Mouse (Mus musculus) ES-E14 (cell line): Measurements from ENCODE around the gene Phf21b. TPM values are rescaled to one million over a fixed set of nuclear protein-coding genes. Genes with fewer than 3 reads are reported as not detected.
A peak's percentile ranks its signal among the peaks of the same experiment; 100 is the strongest.

Experiments used
- DNase-seq: peaks from one replicate; pipeline ENCODE4 v3.0.0-alpha.2; 2013; ENCODE audit warnings: low read depth, low spot score
- H3K27ac ChIP-seq: 2 replicates; pipeline ENCODE4 v1.5.1; 2012; ENCODE audit warnings: low read depth, mild to moderate bottlenecking, low read length, moderate library complexity, mixed read lengths; ENCODE audit not compliant: poor library complexity, insufficient read depth, severe bottlenecking
- H3K36me3 ChIP-seq: 2 replicates; pipeline ENCODE4 v1.6.1; 2012; ENCODE audit warnings: mild to moderate bottlenecking, low read length, moderate library complexity, mixed read lengths; ENCODE audit not compliant: control insufficient read depth, poor library complexity, insufficient read depth, severe bottlenecking
- H3K4me1 ChIP-seq, 2 experiments: fragments of 150-350 bp in 1 of 2; sonication (generic) in 1 of 2; 2 replicates each; pipeline ENCODE4 v1.6.1; 2012; ENCODE audit warnings: low read length in 2 of 2, mild to moderate bottlenecking in 1 of 2, mixed read lengths in 1 of 2; ENCODE audit not compliant: control insufficient read depth in 2 of 2, insufficient read depth in 2 of 2, poor library complexity in 1 of 2
- H3K4me3 ChIP-seq, 2 experiments: fragments of 150-350 bp in 1 of 2; sonication (generic) in 1 of 2; 2 replicates each; pipeline ENCODE4 v1.5.1; 2012; ENCODE audit warnings: low read length in 2 of 2, low read depth in 1 of 2, mild to moderate bottlenecking in 1 of 2, mixed read lengths in 1 of 2; ENCODE audit not compliant: insufficient read depth in 1 of 2, poor library complexity in 1 of 2, severe bottlenecking in 1 of 2
- H3K9ac ChIP-seq: 2 replicates; pipeline ENCODE4 v1.6.1; 2012; ENCODE audit warnings: low read depth, mild to moderate bottlenecking, low read length, mixed read lengths; ENCODE audit not compliant: poor library complexity, insufficient read depth, severe bottlenecking
- H3K9me3 ChIP-seq: fragments of 150-350 bp; sonication (generic); 2 replicates; pipeline ENCODE4 v1.6.1; 2012; ENCODE audit warnings: low read depth, mild to moderate bottlenecking, low read length; ENCODE audit not compliant: control insufficient read depth, insufficient read depth
- CHD2 ChIP-seq: IDR thresholded peaks from 2 replicates; pipeline ENCODE4 v1.6.1; 2014; ENCODE audit warnings: mild to moderate bottlenecking, low read depth, low read length, inconsistent platforms
- HCFC1 ChIP-seq: IDR thresholded peaks from 2 replicates; pipeline ENCODE4 v1.6.1; 2012; ENCODE audit warnings: low read length, inconsistent platforms, borderline replicate concordance; ENCODE audit not compliant: insufficient read depth
- MAFK ChIP-seq: IDR thresholded peaks from 2 replicates; pipeline ENCODE4 v1.6.1; 2014; ENCODE audit warnings: mild to moderate bottlenecking, low read depth, low read length, inconsistent platforms; ENCODE audit not compliant: insufficient read depth
- ZC3H11A ChIP-seq: IDR thresholded peaks from 2 replicates; pipeline ENCODE4 v1.6.1; 2012; ENCODE audit warnings: low read depth, mild to moderate bottlenecking, inconsistent platforms, low read length, borderline replicate concordance
- ZNF384 ChIP-seq: IDR thresholded peaks from 2 replicates; pipeline ENCODE4 v1.6.1; 2012; ENCODE audit warnings: low read depth, low read length, inconsistent platforms
- in situ Hi-C, 2 experiments: fragments of 600-800 bp; cut with MboI; formaldehyde crosslinking; loops; one replicate each; pipeline ENCODE4 v1.15.1; 2025; ENCODE audit warnings: low sequenced_read_pairs in 2 of 2, inconsistent platforms in 1 of 2; ENCODE audit not compliant: unreplicated experiment in 2 of 2
- total RNA-seq: library from RNA; depleted of rRNA; stranded (reverse); fragments of 300-350 nt; gene quantifications from 2 replicates; pipeline ENCODE4 v1.2.3, GENCODE M21; 2012

Phf21b gene
- total RNA-seq, 1 experiment, result 7.5 TPM

- in situ Hi-C loops, result no loop called here
- H3K27ac ChIP-seq, result no peak overlapping the region
- H3K36me3 ChIP-seq, result no peaks in the 10 kb centered on the region
- H3K9me3 ChIP-seq, result no peaks in the 10 kb centered on the region
- peaks cover 0 to 7% of the 10 kb centered on the region in 2 experiments; a peak in 2 of 4 replicates for H3K4me1 ChIP-seq
- TF ChIP-seq CHD2 (no peak), ZNF384 (no peak), MAFK (no peak), ZC3H11A (no peak), HCFC1 (no peak)
- peak overlapping the region; percentile 88 to 99 for H3K4me3 ChIP-seq
- DNase-seq, result no peak
- H3K9ac ChIP-seq, result peak overlapping the region; percentile 92
Observed at GRCm38 (mm10) chr15:84854921-84855901, 638 bp downstream of the Phf21b start.

GRCm38 (mm10) chr15:84854171-84854811 lies 1.6 kb downstream of the Phf21b start:
- Histone ChIP-seq H3K27ac (no peak overlapping the region), H3K36me3 (no peaks in the 10 kb centered on the region), H3K9me3 (no peaks in the 10 kb centered on the region), H3K4me3 (peak overlapping the region; percentile 88 to 99), H3K9ac (peak overlapping the region; percentile 92), H3K4me1 (peaks cover 0 to 7% of the 10 kb centered on the region in 2 experiments; a peak in 2 of 4 replicates)
- DNase-seq, result no peak
- in situ Hi-C loops, result no loop called here
- TF ChIP-seq ZNF384, result no peak
- no peak for TF ChIP-seq CHD2
- TF ChIP-seq ZC3H11A, result no peak
- no peak for TF ChIP-seq HCFC1
- no peak for TF ChIP-seq MAFK

- H3K4me3 ChIP-seq, result peak overlapping the region; percentile 95 to 99
- peak overlapping the region; percentile 60 for H3K27ac ChIP-seq
- in situ Hi-C loops, result no loop called here
- H3K9me3 ChIP-seq, result no peaks in the 10 kb centered on the region
- peak; percentile 46 for DNase-seq
- H3K9ac ChIP-seq, result peak overlapping the region; percentile 92
- peak; percentile 71 for TF ChIP-seq MAFK
- no peak for TF ChIP-seq CHD2
- peaks cover 0 to 7% of the 10 kb centered on the region in 2 experiments; a peak in 2 of 4 replicates for H3K4me1 ChIP-seq
- no peaks in the 10 kb centered on the region for H3K36me3 ChIP-seq
Observed at GRCm38 (mm10) chr15:84853261-84854137, 2.4 kb downstream of the Phf21b start.

GRCm38 (mm10) chr15:84852457-84853070 lies 3.3 kb downstream of the Phf21b start:
- Histone ChIP-seq H3K27ac (no peak overlapping the region), H3K9ac (no peak overlapping the region), H3K9me3 (no peaks in the 10 kb centered on the region), H3K4me1 (peaks cover 0 to 7% of the 10 kb centered on the region in 2 experiments; a peak in 2 of 4 replicates), H3K36me3 (no peaks in the 10 kb centered on the region), H3K4me3 (peak overlapping the region in 1 of 2 experiments; percentile 99; a peak in 3 of 4 replicates)
- in situ Hi-C loops, result no loop called here
- TF ChIP-seq CHD2 (no peak), HCFC1 (no peak), MAFK (no peak), ZNF384 (no peak), ZC3H11A (no peak)
- no peak for DNase-seq
